Mouse (Mus musculus) hindbrain, embryonic 11.5 days (tissue): ENCODE data around the gene Rhbdf2. TPM values are rescaled to one million over a fixed set of nuclear protein-coding genes. Genes with fewer than 3 reads are reported as not detected.

Experiments used
- ATAC-seq: fragments of 200-750 bp; cut with Nextera tagmentation; 2 replicates; pipeline ENCODE4 v1.8.0; 2017; ENCODE audit warnings: mild to moderate bottlenecking, moderate TSS enrichment, moderate library complexity; ENCODE audit not compliant: low FRiP score
- DNase-seq: peaks from one replicate; pipeline ENCODE4 v3.0.0-alpha.2; 2015; ENCODE audit warnings: low spot score
- H3K27ac ChIP-seq: fragments of 300-500 bp; sonication (generic); 2 replicates; pipeline ENCODE4 v1.5.1; 2014; ENCODE audit warnings: mild to moderate bottlenecking, low read depth, low read length
- H3K27me3 ChIP-seq: fragments of 300-500 bp; sonication (generic); 2 replicates; pipeline ENCODE4 v1.6.1; 2014; ENCODE audit warnings: mild to moderate bottlenecking, low read length, moderate library complexity, mixed read lengths; ENCODE audit not compliant: control insufficient read depth, insufficient read depth
- H3K36me3 ChIP-seq: fragments of 300-500 bp; sonication (generic); 2 replicates; pipeline ENCODE4 v1.6.1; 2014; ENCODE audit warnings: mild to moderate bottlenecking, low read length, moderate library complexity, mixed read lengths; ENCODE audit not compliant: control insufficient read depth, insufficient read depth
- H3K4me1 ChIP-seq: fragments of 300-500 bp; sonication (generic); replicated peaks from 2 replicates; pipeline ENCODE4 v1.6.1; 2014; ENCODE audit warnings: low read length, mixed read lengths; ENCODE audit not compliant: control insufficient read depth, insufficient read depth
- H3K4me2 ChIP-seq: fragments of 300-500 bp; sonication (generic); replicated peaks from 2 replicates; pipeline ENCODE4 v1.6.1; 2014; ENCODE audit warnings: mild to moderate bottlenecking, low read depth, low read length
- H3K4me3 ChIP-seq: fragments of 300-500 bp; sonication (generic); 2 replicates; pipeline ENCODE4 v1.5.1; 2014; ENCODE audit warnings: low read depth, low read length
- H3K9ac ChIP-seq: fragments of 300-500 bp; sonication (generic); 2 replicates; pipeline ENCODE4 v1.6.1; 2014; ENCODE audit warnings: low read depth, low read length
- H3K9me3 ChIP-seq: fragments of 300-500 bp; sonication (generic); 2 replicates; pipeline ENCODE4 v1.6.1; 2016; ENCODE audit warnings: low read length; ENCODE audit not compliant: control insufficient read depth
- WGBS: fragments of 180-500 bp; shearing (Covaris S2); extraction: QIAGEN DNeasy Blood & Tissue Kit; methylation state at CpG from one replicate; pipeline ENCODE4 v1.1.7; 2014; 5-methylcytosine and 5-hydroxymethylcytosine counted together
- polyA plus RNA-seq: library from polyadenylated mRNA; unstranded; fragments of >200 nt; fragmentation: Nextera tagmentation; extraction: Ambion mirVana; gene quantifications from 2 replicates; pipeline ENCODE4 v1.2.1, GENCODE M21; 2014

The Rhbdf2 gene
- polyA plus RNA-seq, 1 experiment from 2014 or later, result 2.1 TPM

- Histone ChIP-seq H3K4me1 (peaks cover 8% of the 10 kb centered on the region), H3K9me3 (no peaks in the 10 kb centered on the region), H3K4me3 (no peak overlapping the region), H3K9ac (0 out of 2 replicates have a peak overlapping the region, but pooled peaks have one; percentile 19), H3K27me3 (no peaks in the 10 kb centered on the region), H3K36me3 (no peaks in the 10 kb centered on the region), H3K27ac (peak overlapping the region; percentile 27; the same call in 1 of the 2 replicates), H3K4me2 (no peak overlapping the region)
- 60% methylated on average over 12 of the region's 12 CpGs for WGBS
- ATAC-seq (no peak), DNase-seq (no peak)
Observed at GRCm38 (mm10) chr11:116572756-116573543, 53.9 kb downstream of the Rhbdf2 start.

- peaks cover 8% of the 10 kb centered on the region for H3K4me1 ChIP-seq
Observed at GRCm38 (mm10) chr11:116571767-116572679, 54.8 kb downstream of the Rhbdf2 start.

GRCm38 (mm10) chr11:116570821-116571220, 56.0 kb downstream of the Rhbdf2 start:
- Histone ChIP-seq H3K27ac (no peak overlapping the region), H3K4me2 (no peak overlapping the region), H3K4me3 (no peak overlapping the region), H3K9me3 (no peaks in the 10 kb centered on the region), H3K4me1 (peaks cover 8% of the 10 kb centered on the region), H3K9ac (no peak overlapping the region), H3K36me3 (no peaks in the 10 kb centered on the region), H3K27me3 (no peaks in the 10 kb centered on the region)
- ATAC-seq (no peak), DNase-seq (no peak)
- 86% methylated on average over 7 of the region's 7 CpGs for whole genome bisulfite sequencing

More at GRCm38 (mm10) chr11:116571767-116572679, 54.8 kb downstream of the Rhbdf2 start:
- Histone ChIP-seq H3K27me3 (no peaks in the 10 kb centered on the region), H3K27ac (no peak overlapping the region), H3K4me3 (no peak overlapping the region), H3K9me3 (no peaks in the 10 kb centered on the region), H3K36me3 (no peaks in the 10 kb centered on the region), H3K4me2 (no peak overlapping the region), H3K9ac (no peak overlapping the region)
- no peak for ATAC-seq
- DNase-seq, result no peak
- WGBS, result 85% methylated on average over 19 of the region's 19 CpGs

- no peak overlapping the region for H3K4me3 ChIP-seq
- H3K4me1 ChIP-seq, result no peaks in the 10 kb centered on the region
- no peaks in the 10 kb centered on the region for H3K9me3 ChIP-seq
- ATAC-seq, result no peak
- H3K9ac ChIP-seq, result no peak overlapping the region
- no peak overlapping the region for H3K27ac ChIP-seq
- no peaks in the 10 kb centered on the region for H3K27me3 ChIP-seq
- H3K4me2 ChIP-seq, result no peak overlapping the region
- no peak for DNase-seq
- H3K36me3 ChIP-seq, result 0 out of 2 replicates have a peak, but pooled peaks cover 3% of the 10 kb centered on the region
- 85% methylated on average over 8 of the region's 8 CpGs for WGBS
Observed at GRCm38 (mm10) chr11:116567531-116567930, 59.3 kb downstream of the Rhbdf2 start.

- Histone ChIP-seq H3K4me1 (no peaks in the 10 kb centered on the region), H3K27ac (no peak overlapping the region), H3K36me3 (0 out of 2 replicates have a peak, but pooled peaks cover 3% of the 10 kb centered on the region), H3K4me2 (no peak overlapping the region), H3K27me3 (no peaks in the 10 kb centered on the region), H3K4me3 (no peak overlapping the region), H3K9me3 (no peaks in the 10 kb centered on the region), H3K9ac (no peak overlapping the region)
- WGBS, result 77% methylated on average over 7 of the region's 7 CpGs
- no peak for DNase-seq
- ATAC-seq, result no peak
Observed at GRCm38 (mm10) chr11:116565283-116566041, 61.4 kb downstream of the Rhbdf2 start.

- 72% methylated on average over 6 of the region's 6 CpGs for WGBS
- H3K27me3 ChIP-seq, result no peaks in the 10 kb centered on the region
- H3K9me3 ChIP-seq, result no peaks in the 10 kb centered on the region
- no peaks in the 10 kb centered on the region for H3K36me3 ChIP-seq
- H3K4me3 ChIP-seq, result no peak overlapping the region
- H3K27ac ChIP-seq, result no peak overlapping the region
- peaks cover 4% of the 10 kb centered on the region; the same call in 1 of the 2 replicates for H3K4me1 ChIP-seq
- no peak overlapping the region for H3K4me2 ChIP-seq
- DNase-seq, result no peak
- ATAC-seq, result no peak
- no peak overlapping the region for H3K9ac ChIP-seq
Observed at GRCm38 (mm10) chr11:116556308-116556707, 70.5 kb downstream of the Rhbdf2 start.

GRCm38 (mm10) chr11:116555572-116555971, 71.2 kb downstream of the Rhbdf2 start:
- no peak overlapping the region for H3K9ac ChIP-seq
- no peaks in the 10 kb centered on the region for H3K27me3 ChIP-seq
- peaks cover 4% of the 10 kb centered on the region; the same call in 1 of the 2 replicates for H3K4me1 ChIP-seq
- DNase-seq (no peak), ATAC-seq (no peak)
- H3K27ac ChIP-seq, result no peak overlapping the region
- WGBS, result 61% methylated on average over 1 of the region's 1 CpGs
- H3K9me3 ChIP-seq, result no peaks in the 10 kb centered on the region
- H3K4me3 ChIP-seq, result no peak overlapping the region
- no peaks in the 10 kb centered on the region for H3K36me3 ChIP-seq
- no peak overlapping the region for H3K4me2 ChIP-seq

- no peak overlapping the region for H3K27ac ChIP-seq
- H3K9ac ChIP-seq, result no peak overlapping the region
- no peak for ATAC-seq
- peak; percentile 72 for DNase-seq
- WGBS, result 50% methylated on average over 12 of the region's 12 CpGs
- no peak overlapping the region for H3K4me3 ChIP-seq
- H3K9me3 ChIP-seq, result no peaks in the 10 kb centered on the region
- no peaks in the 10 kb centered on the region for H3K36me3 ChIP-seq
- no peaks in the 10 kb centered on the region for H3K27me3 ChIP-seq
- H3K4me2 ChIP-seq, result no peak overlapping the region
- H3K4me1 ChIP-seq, result peaks cover 4% of the 10 kb centered on the region; the same call in 1 of the 2 replicates
Observed at GRCm38 (mm10) chr11:116554171-116554878, 72.5 kb downstream of the Rhbdf2 start.
